Mouse (Mus musculus) spleen, adult 2 months (tissue): ENCODE measurements around the gene Cttnbp2. TPM values are rescaled to one million over a fixed set of nuclear protein-coding genes. Genes with fewer than 3 reads are reported as not detected.
"Not testable (repeated sequence)": the region's sequence is repeated elsewhere in the genome, so short reads cannot be mapped to it uniquely, and the experiment has no call there.

Experiments
- DNase-seq, 2 experiments: peaks; one replicate each; pipeline versions ENCODE4 v3.0.0 to v3.0.0-alpha.2; 2012 to 2021; ENCODE audit warnings: low spot score in 2 of 2, low read depth in 1 of 2
- H3K27ac ChIP-seq: fragments of 200-500 bp; 2 replicates; pipeline ENCODE4 v1.5.1; 2012; ENCODE audit warnings: low read length, inconsistent platforms; ENCODE audit not compliant: insufficient read depth
- H3K27me3 ChIP-seq: fragments of 200-500 bp; 2 replicates; pipeline ENCODE4 v1.6.1; 2012; ENCODE audit warnings: mild to moderate bottlenecking, moderate library complexity, low read length, inconsistent platforms; ENCODE audit not compliant: control insufficient read depth, insufficient read depth
- H3K36me3 ChIP-seq: fragments of 200-500 bp; 2 replicates; pipeline ENCODE4 v1.6.1; 2012; ENCODE audit warnings: mild to moderate bottlenecking, low read length, inconsistent platforms; ENCODE audit not compliant: control insufficient read depth, insufficient read depth
- H3K4me1 ChIP-seq: fragments of 200-500 bp; 2 replicates; pipeline ENCODE4 v1.6.1; 2011; ENCODE audit warnings: inconsistent platforms; ENCODE audit not compliant: control insufficient read depth, insufficient read depth, insufficient read length
- H3K4me3 ChIP-seq: fragments of 200-500 bp; 2 replicates; pipeline ENCODE4 v1.5.1; 2011; ENCODE audit warnings: mild to moderate bottlenecking, inconsistent platforms; ENCODE audit not compliant: insufficient read depth, insufficient read length; ENCODE audit errors: extremely low read depth
- CTCF ChIP-seq: fragments of 200-500 bp; IDR thresholded peaks from 2 replicates; pipeline ENCODE4 v1.5.1; 2011; ENCODE audit warnings: mild to moderate bottlenecking, inconsistent platforms; ENCODE audit not compliant: insufficient read depth, insufficient read length, insufficient replicate concordance; ENCODE audit errors: extremely low read depth
- POLR2A ChIP-seq: fragments of 200-500 bp; IDR thresholded peaks from 2 replicates; pipeline ENCODE4 v1.6.1; 2011; ENCODE audit warnings: low read depth, low read length, inconsistent platforms
- WGBS: fragments of 180-500 bp; shearing (Covaris S2); methylation state at CpG from one replicate; pipeline ENCODE4 v1.1.7; 2018; 5-methylcytosine and 5-hydroxymethylcytosine counted together
- polyA plus RNA-seq: library from polyadenylated mRNA; depleted of rRNA; stranded (reverse); fragments of >200 nt; gene quantifications from 2 replicates; pipeline ENCODE4 v1.2.3, GENCODE M21; 2012

The Cttnbp2 gene
- polyA plus RNA-seq, 1 experiment, result 0.70 TPM

DNA sequence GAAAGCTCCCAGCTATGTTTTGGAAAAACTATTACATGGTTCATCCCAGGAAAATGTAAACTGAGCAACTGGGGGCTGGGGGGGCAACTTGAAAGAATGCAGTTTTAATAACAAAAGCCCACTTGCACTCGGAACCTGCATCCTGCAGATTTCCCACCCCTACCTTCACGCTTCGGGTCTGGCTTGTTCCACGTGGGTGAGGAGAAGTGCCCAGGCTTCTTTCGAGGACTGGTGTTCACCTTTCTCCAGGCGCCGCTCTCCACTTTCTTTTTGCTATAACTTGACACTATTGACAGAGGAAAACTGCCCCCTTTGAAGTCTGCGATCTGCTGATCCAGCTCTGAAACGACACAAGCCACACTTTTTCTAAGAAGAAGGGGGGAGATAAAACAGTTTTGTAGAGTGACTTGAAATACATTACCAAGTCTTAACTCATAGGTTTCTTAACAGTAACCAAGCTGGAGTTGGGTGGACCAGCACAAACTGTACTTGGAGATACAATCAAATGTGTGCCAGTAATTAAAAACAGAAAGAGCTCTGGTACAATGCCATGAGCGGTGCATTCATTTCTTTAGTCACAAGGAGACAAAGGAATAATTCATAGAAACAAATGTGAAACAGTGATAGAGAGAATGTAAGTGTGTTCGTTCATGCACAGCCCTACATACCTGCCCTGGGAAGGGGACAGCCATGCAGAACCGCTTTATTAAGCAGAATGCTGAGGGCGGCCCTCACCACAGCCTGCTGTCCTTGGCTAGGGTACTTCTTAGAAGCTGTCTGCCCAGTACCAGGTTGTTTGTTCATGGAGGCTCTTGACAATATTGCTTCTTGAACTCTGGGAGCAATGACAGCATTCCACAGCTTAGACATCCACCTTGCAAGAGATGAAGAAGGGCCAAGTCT, 134.1 kb downstream of the Cttnbp2 start:
- no peaks in the 10 kb centered on the region for H3K27me3 ChIP-seq
- WGBS, result 89% methylated on average over 13 of the region's 13 CpGs
- no peak overlapping the region for H3K4me3 ChIP-seq
- no peak overlapping the region for H3K27ac ChIP-seq
- TF ChIP-seq POLR2A (no peak), CTCF (no peak)
- H3K4me1 ChIP-seq, result no peaks in the 10 kb centered on the region
- no peaks in the 10 kb centered on the region for H3K36me3 ChIP-seq
- no peak for DNase-seq

DNA sequence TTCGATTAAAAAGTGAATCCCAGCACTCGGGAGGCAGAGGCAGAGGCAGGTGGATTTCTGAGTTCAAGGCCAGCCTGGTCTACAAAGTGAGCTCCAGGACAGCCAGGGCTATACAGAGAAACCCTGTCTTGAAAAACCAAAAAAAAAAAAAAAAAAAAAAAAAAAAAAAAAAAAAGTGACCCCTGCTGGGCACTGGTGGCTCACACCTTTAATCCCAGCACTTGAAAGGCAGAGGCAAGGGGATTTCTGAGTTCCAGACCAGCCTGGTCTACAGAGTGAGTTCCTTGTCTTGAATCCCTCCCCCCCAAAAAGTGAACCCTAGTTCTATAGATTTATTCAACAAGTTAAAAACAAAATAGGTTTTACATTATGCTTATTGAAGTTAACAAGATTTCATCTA, 136.9 kb downstream of the Cttnbp2 start:
- H3K27me3 ChIP-seq, H3K27ac ChIP-seq, H3K36me3 ChIP-seq, DNase-seq, H3K4me1 ChIP-seq, H3K4me3 ChIP-seq: not testable (repeated sequence)
- WGBS, result 87% methylated on average over 2 of the region's 2 CpGs

DNA sequence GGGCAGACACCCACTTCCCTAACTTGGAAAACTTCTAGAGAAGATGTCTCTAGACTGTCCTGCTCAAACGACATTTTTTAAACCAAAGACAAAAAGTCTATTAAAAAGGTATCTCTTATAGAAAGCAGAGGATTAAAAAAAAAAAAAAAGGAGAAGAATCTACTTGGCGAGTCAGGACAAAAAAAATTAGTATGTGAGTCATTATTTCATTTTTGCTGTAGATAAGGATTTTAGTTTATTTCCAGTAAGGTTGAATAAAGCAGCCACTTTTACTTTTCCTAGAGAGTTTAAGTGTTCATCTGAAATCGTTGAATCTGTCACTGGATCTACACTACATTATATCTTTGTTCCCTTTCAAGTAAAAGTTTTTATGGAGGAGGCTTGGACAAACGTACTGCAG, 139.9 kb downstream of the Cttnbp2 start:
- TF ChIP-seq POLR2A (no peak), CTCF (no peak)
- no peaks in the 10 kb centered on the region for H3K4me1 ChIP-seq
- H3K27me3 ChIP-seq, result no peaks in the 10 kb centered on the region
- no peak overlapping the region for H3K27ac ChIP-seq
- no peak for DNase-seq
- H3K4me3 ChIP-seq, result no peak overlapping the region
- H3K36me3 ChIP-seq, result no peaks in the 10 kb centered on the region
- WGBS, result 72% methylated on average over 4 of the region's 4 CpGs

DNA sequence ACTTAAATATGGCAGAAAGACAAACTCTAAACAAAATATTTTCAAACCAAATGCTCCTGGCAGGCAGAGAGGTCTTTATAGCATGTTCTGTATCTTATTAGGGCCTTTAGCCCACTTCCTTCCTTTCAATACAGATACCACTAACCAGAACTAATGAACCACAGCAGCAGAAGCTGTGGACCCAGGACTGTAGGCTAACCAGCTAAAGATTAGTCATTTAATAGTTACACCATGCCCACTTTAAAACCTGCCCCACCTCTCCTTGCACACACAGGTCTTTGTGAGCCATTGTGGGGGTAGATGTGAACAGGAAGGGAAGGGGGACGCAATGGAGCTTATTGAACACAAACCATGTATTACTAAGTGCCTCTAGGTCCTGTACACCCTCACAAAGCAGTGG, 141.0 kb downstream of the Cttnbp2 start:
- no peak for DNase-seq
- H3K4me1 ChIP-seq, result no peaks in the 10 kb centered on the region
- H3K27me3 ChIP-seq, result no peaks in the 10 kb centered on the region
- no peaks in the 10 kb centered on the region for H3K36me3 ChIP-seq
- TF ChIP-seq POLR2A (no peak), CTCF (no peak)
- whole genome bisulfite sequencing, result 81% methylated on average over 1 of the region's 1 CpGs
- H3K4me3 ChIP-seq, result no peak overlapping the region
- H3K27ac ChIP-seq, result no peak overlapping the region

DNA sequence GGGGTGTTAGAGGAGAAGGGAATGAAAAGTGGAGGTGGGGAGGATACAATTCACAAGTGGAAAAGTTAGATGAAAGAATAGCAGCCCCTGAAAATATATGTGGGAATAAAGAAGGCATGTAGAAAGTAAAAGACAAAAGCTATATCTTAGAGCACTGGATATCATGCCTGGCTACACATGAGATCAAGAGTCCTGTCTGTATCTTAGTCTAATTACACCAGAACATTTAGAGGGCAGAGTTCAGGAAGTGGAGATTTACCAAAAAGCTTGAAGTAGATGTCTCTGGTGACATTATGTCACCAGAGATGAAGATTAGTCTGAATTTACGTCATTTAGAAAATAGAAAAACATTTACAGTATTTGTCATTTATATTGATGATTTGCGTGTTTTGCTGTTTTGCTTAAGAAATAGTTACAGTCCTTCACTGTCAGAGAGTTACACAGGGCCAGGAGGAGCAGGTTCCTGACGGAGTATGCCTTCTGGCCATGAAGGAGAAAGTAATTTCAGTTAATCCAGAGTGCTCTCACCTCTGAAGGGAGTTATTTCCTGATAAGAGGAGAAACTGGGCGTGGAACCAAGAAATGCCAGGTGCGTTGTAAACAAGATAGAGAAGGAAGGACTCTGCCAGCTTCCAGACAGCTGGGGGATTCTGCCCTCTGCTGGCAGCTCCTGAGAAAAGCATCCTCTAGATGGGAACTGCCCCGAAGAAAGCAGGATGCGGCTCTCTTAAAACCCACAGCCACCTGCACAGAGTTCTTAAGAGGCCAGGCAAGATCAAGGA, 142.0 kb downstream of the Cttnbp2 start:
- 26% methylated on average over 7 of the region's 7 CpGs for whole genome bisulfite sequencing
- H3K27me3 ChIP-seq, result no peaks in the 10 kb centered on the region; the same call in 1 of the 2 replicates

DNA sequence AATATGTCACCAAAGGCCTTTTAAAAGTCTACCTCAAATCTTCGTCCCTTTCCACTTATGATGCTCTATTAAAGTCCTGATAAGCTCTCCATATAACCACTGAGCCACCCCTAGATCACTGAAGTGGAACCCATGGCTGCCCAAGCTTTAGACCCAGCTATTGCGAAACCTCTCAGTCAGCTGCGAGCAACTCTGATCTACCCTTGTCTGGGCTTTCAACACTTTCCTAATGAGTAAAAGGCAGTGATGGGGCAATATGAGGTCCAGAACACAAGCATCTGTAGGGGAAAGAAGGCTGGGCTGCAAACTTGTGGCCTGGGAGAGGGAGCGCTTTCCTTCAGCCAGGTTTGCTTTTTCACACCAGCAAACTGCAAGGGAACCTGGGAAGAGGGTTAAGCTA, 144.9 kb downstream of the Cttnbp2 start:
- TF ChIP-seq CTCF, result no peak
- no peak for TF ChIP-seq POLR2A
- Histone ChIP-seq H3K27me3 (no peaks in the 10 kb centered on the region; the same call in 1 of the 2 replicates), H3K4me1 (no peaks in the 10 kb centered on the region), H3K27ac (no peak overlapping the region), H3K36me3 (no peaks in the 10 kb centered on the region), H3K4me3 (no peak overlapping the region)
- DNase-seq, result no peak
- WGBS, result 91% methylated on average over 4 of the region's 4 CpGs

More for the DNA sequence above, 142.0 kb downstream of the Cttnbp2 start:
- DNase-seq, result no peak
- no peak overlapping the region for H3K27ac ChIP-seq
- no peaks in the 10 kb centered on the region for H3K36me3 ChIP-seq
- no peak for TF ChIP-seq POLR2A
- TF ChIP-seq CTCF, result no peak
- no peaks in the 10 kb centered on the region for H3K4me1 ChIP-seq
- no peak overlapping the region for H3K4me3 ChIP-seq
